Mouse (Mus musculus): ENCODE measurements at regions not wholly inside any gene's neighbourhood (a gene's known extent, or its start where the extent isn't known, plus 50 kb on each side); places are given as distances from the start of the nearest gene placed in this dataset.
A peak's percentile ranks its signal among the peaks of the same experiment; 100 is the strongest.

DNA sequence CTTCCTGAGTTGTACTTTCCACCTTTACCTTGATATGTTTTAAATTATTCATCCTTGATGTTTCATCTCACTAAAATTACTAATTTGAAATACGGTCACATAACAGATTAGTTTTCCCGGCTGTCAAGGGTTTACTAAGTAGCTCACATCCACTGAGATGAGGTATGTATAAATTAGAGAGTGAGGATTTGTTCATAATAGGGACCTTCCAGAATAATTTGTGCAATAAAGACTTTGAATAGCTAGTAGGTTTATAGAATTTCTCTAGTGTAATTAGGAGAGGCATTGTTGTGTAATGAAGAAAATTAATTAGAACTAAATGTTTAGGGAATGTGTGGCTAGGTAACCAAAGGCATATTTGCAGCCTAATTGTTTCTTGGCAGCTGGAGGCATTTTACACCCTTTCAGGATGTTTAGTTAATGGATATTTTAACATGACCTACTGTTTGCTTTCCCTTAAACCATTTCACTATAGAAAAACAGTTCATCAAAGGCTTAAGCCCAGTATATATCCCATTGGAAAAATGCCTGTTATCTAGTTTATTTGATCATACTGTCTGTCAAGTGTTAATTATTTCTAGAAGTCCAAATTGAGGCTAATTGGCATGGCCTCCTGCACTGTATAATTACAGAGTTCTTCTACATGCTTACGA lies 70.8 kb downstream of the Mat2b start:
- DNase-seq: no peak

DNA sequence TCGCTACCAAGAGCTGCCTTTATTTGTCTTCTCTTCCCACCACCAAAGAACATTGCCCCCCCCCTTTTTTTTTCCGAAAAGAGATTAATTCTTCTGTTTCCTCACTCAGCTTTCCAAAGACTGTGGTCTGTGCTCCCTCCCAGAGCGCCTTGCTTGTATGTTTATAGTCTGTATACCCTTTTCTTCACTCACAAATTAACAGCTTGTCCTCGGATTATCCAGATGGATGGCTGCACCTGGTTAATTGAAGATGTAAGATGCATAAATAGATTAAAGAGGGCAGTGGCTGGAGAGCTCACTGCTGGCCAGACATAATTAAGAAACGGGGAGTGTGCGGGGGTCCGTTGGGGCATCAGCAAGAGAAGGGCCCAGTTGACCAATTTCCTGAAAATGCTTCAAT lies 75.0 kb downstream of the Mat2b start:
- DNase-seq: no peak

DNA sequence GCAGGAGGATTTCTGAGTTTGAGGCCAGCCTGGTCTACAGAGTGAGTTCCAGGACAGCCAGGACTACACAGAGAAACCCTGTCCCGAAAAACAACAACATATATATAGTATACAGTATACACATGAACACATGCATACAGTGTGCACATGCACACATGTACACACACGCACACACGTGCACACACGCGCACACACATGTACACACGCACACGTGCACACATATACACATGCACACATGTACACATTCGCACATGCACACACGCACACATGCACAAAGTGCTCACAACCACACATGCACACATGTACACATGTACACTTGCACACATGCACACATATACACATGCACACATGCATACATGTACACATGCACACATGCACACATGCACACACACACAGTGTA lies 92.0 kb downstream of the Mat2b start:
- DNase-seq: no peak

DNA sequence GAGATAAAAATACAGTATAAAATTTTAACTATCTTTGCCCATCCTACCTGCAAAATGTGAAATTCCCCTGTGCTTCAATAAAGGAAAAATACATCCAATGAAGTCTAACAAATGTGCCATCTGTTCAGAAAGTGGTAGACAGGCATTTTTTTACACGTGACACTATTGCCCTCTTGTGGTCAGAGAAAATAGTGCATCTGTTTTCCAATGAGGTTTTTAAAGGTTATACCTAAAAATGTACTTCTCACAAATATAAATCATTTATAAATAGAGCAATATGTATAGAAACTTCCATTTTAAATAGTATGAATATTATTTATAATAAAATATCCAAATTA lies 93.5 kb downstream of the Mat2b start:
- DNase-seq: peak in 1 of 2 experiments; percentile 1

DNA sequence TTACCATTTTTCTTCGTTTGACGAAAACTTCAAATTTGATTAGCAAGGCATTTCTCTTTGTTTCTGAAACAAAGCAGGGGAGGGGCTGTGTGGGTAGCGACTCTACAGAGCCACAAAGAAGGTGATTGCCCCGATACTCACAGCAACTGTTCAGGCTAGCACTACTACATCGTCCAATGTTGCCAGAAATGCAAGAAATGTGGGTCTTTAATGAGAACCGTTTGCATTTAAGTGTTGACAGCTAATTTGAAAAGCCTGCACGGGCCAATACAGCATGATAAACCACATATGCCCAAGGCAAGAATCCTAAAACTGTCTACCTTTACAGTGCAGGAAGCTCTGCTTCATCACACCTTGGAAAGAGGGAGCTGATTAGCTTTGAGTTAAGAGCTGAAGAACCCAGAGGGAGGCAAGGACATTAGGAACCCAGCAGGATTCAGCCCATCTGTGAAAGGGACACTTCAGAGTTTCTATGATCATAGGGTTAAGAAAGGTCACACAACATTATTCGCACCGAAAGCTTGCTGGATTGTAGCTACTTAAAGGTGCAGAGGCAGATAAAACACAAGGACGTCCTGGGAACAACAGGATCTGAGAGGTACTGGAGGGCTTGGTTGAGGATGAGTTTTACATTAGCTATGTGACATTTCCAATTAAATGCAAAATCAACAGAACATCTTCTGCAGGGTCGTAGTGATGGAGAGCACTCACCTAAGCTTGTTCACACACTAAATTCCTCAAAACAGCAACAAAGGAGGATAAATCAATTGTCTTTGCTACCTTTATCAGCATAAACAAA lies 94.0 kb downstream of the Mat2b start:
- no peak for DNase-seq

DNA sequence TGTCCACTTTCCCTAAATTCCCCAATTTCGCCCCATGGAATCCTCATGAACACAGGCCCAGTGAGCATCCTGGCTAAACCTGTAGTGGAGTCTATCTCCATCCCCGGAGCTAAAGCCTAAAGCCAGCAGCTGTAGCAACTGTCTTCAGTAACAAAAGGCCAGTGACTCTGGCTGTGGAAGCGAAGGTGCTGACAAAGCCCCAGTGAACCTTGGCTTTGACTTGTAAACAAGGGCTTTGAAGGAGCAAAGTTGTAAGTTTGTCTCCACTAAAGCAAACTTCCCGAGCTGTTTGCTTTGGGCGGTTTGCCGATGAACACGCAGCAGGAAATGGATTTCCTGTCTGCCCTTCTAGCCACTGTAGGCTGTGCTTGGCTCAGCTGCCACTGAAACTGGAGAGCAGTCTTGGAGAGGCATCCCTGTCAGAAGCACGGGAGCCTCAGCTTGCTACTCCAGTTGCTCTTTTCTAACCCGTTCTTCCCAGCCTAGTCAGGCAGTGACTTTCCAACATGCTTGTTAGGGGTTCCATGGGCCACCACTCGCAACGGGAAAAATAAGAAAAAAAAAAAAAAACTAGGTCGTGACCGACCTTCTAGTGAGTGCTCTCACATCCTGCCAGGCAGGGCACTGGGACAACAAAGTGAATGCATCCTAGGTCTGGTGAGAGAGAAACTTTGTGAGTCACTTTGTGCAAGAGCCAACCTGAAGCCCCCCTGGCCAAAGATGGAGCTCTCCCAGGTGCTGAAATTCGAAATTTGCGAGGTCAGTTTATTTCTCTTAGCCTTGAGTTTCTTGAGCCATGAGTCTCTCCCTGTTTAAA lies 94.8 kb downstream of the Mat2b start:
- peak in 1 of 2 experiments; percentile 4 for DNase-seq

DNA sequence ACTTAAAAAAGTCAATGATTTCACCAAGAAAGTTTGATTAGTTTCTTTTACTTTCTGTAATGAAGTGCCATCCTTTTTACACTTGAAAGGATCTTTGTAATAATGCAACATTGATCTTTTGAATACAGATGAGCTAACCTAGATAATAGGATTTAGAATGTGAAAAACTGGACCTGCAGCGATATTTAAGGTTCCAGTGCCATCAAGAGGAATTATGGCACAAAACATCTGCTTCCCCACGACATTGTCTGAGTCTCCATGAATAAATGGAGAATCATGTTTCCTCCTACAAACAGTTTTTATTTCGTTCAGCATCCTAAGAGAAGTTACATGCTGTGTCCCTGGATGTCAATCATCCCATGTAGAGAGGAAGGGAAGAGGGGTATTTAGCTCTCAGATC lies 98.7 kb downstream of the Mat2b start:
- no peak for DNase-seq

DNA sequence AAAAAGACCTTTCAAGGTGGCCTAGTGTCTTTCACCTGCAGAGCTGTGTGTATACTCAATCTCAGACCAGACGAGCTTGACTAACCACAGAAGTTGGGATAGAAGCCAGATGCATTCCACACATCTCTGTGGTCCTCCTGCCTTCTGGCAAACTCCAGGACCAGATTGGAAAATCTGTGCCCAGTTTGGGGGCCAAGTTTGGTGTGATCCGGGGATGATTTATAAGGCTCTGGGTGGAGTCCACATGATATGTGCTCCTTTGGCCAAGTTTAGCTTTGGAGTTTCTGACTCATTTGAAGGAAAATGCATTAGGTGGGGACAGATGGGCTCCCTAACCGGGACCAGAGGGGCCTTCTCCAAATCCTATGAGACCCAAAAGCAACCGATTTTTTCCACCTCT lies 102.9 kb downstream of the Mat2b start:
- peak in 1 of 2 experiments; percentile 0 for DNase-seq

DNA sequence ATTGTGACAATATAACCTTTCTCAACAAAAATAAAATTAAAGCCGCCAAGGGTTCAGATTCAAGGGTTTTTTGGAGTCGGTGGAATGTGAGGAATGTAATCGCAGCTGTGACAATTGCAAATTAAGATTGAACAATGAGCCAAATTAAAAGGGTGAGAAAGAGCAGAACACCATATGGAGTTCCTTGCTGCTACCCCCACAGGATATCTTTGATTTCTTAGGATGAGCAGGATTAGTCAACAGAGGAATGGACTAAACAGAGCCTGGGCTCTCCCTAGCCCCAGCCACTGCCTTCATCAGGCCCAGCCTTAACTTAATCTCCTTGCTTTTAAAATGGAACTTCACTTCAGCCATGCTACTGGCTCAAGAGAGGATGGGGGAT lies 121.3 kb downstream of the Mat2b start:
- no peak for DNase-seq

DNA sequence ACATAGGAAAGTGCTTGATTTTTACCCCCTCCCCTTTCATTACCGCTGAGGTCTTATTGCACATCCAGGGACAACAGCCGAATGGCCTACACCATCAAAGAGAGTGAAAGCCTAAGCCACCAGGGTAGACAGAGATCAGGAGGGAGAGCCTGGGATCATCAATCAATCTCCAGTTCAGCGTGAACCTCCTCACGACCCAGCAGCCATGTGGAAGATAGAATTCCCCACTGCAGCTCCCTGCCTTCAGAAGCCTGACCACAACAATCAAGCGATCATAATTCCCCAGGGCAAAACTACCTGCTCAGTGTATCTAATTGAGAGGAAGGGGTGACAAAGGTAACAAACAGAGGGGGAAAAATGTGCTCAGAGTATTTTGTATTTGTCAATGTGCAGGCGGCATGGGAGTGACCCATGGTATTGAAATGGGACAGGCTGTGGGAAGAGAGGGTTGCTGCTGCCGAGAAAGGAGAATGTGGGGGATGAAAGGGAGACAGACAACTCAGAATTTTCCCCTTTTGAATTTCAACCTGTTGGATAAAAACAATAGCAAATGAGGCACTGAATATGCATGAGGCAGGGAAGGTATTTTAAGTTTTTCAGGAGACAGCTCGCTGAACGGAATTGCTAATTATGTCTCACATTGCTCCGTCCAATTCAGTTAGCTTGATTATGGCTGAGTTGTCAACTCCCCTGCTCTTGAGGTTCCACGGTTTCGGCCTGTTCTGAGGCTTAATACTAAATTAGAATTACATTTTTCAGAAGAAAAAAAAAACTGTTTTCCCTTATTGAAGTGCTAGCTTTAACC lies 121.8 kb downstream of the Mat2b start:
- DNase-seq: no peak

DNA sequence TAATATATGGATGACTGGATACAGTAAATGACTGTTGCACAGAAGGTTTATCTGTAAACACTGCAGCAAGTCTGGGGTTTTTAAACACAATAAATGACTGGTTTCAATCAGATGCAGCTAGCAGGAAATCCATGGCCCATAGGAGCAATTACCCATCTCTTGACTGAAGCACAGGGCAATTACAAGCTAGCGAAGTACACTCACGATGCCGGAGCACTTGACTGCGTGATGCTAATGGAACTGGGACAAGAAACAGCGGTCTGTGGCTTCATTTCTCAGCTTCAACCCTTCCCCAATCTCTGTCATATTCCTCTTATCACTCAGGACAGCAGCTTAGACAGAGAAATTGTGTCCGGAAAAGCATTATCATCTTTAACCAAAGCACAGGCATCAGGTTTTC lies 132.1 kb downstream of the Mat2b start:
- no peak for DNase-seq

DNA sequence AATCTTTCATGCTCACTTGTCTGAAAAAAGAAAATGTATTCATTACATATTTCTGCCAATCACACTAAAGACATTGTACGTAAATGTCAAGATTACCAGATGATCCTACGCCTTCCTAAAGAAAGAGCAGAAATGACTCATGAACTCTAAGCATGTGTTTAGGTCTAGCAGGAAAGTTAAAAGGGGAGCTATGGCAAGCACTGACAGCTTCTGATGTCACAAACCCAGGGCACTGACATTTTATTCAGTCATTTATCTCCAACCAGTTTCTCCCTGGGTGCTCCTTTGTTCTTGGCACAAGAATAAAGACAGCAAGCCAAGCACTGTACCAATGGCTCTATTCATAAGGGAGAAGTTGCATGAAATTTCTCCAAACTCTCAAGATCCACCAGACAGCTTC lies 133.0 kb downstream of the Mat2b start:
- DNase-seq: no peak

DNA sequence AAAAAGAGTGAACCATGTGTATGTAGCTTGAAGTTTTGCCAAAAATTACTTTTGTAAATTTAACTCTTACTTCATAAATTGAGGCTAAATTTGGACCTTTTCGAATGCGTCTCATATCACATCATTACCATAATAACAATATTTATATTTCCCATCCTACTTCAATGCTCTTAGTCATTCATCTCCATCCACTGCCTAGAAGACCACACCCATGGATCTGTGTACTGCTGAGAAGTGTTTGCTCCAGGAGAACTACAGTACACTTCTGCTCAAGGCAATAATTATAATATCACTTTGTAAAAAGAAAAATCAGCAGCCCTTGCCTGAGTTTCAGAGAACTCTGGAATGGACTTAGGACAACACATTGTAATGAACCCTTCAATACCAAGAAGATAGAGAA lies 133.6 kb downstream of the Mat2b start:
- DNase-seq: no peak

DNA sequence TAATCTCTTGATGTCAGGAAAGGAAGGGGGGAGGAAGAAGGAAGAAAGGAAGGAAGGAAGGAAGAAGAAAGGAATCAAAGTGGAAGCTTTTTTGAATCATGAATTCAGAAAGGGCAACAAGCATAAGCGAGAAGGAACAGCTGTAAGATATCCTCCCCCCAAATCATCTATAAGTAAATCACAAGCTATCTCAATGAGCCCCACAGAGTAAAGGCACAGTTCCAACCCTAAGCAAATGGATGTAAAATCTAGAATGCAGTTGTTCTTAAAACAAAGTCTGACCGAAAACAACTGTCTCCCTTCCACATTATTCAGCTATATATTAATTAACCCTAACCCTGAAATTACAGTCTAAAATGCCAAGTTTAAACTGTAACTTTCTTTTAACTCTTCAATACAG lies 136.5 kb downstream of the Mat2b start:
- DNase-seq: no peak

DNA sequence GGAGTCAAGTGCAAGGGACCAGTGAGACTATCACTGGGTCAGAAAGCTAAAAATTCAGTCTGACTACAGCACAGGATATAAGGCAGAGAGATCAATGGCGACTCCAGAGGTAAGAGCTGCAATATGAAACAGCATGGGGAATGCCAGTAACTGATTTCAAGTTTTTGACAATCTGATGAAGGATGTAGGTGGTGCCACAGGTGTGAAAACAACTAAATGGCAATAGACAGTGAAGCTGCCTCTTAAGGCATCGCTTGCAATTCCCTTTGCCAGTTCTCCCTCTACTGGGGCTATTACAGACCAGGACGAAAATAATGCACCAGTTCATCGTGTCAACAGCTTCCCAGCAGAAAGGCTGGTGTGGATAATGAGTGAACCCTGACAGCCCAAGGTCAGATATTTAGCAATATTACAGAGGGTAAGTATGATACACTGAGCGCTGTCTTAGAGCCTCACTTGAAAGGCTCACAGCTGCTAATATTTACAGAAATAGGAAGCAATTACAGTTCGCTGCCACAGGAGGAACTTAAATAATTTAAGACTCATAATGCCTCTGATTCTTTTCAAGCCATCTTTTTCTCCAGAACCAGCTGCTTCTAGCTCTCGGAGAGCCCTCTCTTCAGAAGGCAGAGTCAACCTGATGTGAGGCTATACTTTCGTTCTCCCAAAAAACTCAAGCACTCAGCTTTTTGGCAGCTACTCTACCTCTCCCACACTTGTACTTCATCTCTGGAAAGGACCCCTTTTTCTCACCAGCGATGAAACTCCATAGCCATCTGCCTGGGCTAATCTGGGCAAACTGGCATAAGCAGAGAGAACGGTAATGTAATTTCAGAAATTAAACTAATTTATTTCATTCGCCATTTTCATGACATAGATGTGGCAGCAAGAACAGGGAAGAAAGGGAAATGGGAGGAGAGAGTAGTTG lies 139.9 kb downstream of the Mat2b start:
- no peak for DNase-seq

DNA sequence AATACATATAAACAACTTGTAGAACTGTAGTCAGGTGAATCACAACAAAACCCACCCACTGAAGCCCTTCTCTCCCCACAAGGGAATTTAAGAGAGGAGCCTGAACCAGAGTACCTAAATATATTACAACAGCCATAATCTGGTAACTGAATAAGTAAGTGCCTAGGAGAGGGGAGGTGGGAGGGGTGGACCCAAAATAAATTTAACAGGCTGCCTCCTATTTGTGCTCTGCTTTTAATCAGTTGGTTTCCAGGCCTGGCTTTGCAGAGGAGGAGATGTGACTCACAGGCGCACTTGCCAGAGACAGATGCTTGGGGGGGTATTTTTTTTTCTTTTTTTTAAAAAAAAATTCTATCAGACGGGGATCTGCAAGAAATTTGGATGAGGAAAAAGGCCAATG lies 142.9 kb downstream of the Mat2b start:
- no peak for DNase-seq

DNA sequence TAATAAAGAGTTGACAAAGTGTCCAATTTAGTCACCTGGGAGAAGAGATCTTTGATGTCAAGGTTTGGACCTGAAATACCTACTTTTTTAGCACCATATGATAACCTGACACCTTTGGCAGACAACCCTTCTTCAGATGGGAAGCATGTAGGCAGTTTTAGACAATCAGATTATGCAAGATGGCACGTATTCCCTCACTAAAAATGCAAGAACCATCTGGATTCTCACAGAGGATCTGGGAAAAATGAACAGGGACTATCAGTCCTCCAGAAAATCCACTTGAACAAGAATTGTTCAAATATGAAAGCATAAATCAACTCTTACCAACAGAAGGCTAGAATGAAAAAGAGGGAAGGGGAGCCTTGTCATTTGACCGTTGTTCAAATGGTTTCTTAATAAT lies 148.4 kb downstream of the Mat2b start:
- DNase-seq: no peak

DNA sequence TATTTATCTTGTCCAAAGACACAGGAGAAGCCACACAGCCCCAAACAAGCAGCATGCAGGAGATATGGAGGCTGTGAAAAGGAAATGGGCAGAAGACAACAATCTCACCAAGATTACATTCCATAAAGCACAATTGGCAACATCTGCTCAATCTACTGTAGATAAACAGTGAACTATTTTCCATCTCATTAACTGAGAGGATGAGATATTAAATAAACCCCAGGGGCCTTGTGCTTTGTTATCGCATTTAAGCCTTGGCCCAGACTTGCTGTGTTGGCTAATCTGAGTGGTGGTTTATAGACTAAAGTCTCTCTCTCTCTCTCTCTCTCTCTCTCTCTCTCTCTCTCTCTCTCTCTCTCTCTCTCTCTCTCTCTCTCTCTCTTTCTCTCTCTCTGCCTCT lies 149.5 kb downstream of the Mat2b start:
- DNase-seq: no peak

DNA sequence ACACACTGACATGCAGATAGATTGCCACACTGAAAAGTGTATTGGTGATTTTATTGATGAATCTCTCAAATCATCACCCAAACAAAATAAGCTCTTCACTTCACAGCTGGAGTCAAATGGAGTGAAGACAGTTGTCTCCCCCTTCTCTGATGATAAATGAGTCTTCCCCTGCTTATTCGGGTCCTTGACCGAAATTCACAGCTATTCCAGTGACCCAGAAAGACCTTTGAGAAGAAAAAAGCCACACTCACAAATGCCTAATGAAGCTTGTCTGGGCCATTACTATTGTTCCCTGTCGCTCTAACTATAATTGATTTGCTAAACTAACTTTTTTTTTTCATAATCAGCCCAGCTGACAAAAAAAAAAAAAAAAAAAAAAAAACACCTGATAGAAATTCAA lies 154.8 kb downstream of the Mat2b start:
- no peak for DNase-seq

DNA sequence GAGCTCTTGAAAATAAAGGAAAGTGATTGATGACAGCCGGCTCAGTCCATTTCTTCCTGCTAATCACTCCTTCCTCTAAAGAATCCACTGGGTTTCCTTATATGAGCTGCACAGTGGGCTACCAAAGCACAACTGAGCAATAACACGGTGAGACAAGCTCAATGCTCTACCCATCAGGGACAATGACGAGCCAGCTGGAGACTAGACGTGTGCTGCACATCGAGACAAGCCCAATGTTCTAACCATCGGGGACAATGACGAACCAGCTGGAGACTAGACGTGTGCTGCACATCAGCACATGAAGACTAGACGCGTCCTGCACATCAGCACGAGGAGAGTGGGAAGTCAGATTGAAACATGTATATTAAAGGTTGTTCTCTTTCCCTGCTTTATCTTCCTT lies 155.2 kb downstream of the Mat2b start:
- no peak for DNase-seq

DNA sequence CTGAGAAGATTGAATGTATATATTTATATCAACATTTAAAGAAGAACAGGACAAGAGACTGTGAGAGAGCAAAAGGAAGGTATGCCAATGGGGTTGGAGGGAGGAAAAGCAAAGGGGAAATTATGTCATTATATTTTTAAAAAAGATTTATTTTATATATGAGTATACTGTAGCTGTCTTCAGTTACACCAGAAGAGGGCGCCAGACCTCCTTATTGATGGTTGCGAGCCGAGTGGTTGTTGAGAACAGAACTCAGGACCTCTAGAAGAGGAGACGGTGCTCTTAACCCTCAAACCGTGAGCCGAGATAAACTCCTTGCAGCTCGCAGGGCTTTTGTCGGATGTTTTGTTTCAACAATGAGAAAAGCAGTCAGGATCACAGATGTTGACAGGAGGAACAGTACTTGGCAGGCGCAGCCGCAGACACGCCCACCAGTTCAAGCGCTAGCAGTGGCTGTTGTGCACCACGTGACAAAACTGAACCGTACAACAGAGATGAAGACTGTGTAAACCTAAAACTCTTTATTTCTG lies 158.7 kb downstream of the Mat2b start:
- DNase-seq: no peak

Measured in lung, adult 18-20 months (tissue).